Mouse (Mus musculus): Measurements from ENCODE around the gene Lrrc71.

Gene Lrrc71

DNA sequence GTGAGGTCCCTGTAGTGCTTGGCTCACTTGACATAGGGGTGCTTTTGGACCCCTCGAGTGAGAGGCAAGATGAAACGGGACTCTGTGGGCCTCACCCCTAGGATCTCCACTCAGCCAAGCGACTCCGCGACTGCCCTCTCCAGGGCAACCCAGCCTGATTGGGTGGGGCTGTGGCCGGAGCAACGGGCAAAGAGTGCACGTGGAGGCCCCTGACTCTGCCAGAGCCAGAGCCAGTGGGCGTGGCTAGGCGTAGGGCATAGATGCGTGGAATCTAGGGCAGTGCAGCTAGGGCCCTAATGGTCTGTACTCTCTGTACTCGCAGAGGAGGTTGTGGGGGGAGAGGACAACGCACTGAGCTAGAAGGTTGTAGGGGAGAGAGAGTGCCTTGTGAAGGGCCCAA is at the start of gene Lrrc71:
Gene Lrrc71, minus strand, starts transcription at position 195 of the 400 bp plus-strand sequence.
- no peak for DNase-seq

DNA sequence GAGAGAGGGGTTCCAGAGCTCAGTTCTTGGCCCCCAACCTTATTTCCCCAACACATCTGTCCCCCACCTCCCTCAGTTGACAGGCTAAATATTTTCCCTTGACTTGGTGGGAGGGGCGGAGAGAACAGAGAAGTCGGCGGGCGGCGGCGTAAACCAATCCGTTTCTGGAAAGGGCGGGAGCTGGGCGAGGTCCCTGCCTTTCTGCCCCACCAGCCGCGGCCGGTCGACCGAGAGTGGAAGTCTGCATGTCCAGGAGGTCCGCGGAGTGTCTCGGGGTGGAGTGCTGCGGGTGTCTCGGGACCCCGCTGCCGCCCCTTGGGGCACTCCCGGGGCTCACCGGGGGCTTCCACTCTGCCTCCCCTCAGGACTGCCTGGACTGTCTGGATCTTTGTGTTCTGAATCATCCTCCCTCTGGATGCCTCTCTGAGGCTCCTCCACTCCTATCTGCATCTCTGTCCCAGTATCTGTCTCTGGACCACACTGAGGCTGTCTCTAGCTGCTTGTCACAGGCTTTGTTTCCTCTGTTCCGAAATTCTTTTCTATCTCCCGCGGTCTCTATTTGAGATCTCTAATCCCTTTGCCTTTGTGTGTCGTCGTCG is 48.4 kb upstream of the Lrrc71 start, which contains the start of gene Insrr:
Gene Insrr, plus strand, starts transcription at position 216 of the 599 bp plus-strand sequence.
- no peak for DNase-seq

DNA sequence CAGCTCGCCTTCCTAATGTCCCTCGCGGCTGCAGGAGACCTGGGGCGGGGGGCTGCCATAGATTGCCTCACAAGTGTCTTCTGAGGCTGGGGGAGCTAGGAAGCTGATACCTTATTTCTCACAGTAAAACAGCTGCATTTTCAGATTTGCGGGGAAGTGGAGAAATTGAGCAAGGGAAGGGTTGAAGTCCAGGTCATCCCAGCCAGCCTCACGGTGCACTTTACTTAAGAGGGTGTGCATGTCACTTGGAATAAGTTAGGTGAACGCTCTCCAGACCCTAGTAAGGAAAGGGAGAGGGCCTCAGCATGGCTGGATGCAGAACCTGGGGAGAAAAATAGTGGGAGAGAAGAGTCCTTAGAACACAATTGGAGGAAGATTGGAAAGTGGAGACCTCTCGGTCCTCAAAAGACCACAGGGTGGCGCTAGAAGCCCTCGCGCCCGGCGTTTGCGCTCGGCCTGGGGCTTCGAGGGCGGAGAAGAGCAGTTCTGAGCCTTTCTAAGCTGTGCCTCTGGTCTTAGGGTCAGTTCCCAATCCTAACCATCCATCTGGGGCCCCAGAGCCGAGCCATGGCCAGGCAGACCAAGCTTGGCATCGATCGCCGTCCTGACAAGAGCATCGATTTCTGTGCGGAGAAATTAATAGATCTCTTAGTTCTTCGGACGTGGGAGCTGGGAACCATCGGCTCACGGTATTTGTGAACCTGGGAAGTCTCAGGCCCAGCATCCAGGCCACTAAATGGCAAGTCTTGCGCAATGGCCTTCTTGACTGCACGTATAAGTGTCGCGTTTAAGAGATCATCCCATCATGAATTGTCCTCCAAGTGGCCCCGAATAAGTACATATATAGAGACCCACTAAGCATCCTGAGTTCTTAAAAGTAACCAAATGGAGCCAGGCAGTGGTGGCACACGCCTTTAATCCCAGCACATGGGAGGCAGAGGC is 47.2 kb upstream of the Lrrc71 start:
- DNase-seq, result peak; percentile 20

DNA sequence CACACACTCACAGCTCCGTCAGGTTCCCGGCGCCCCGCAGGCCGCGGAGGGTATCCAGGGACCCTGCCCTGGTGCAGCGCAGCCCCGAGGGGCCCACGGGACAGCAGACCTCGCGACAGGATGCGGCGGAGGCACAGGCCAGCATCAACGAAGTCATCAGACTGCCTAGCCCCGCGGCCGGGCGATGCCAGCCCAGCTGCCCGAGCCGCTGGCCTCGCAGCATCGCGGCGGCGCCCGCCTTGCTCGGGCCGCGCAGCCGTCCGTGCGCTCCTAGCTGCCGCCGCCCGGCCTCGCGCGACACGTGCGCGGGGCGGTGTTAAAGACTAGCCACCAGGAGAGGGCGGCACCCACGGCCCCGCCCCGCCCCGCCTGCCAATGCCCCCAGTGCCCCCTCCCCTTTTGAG is 46.5 kb upstream of the Lrrc71 start, which contains the start of gene Ntrk1:
Gene Ntrk1, minus strand, starts transcription at position 241 of the 404 bp plus-strand sequence.
- no peak for DNase-seq

DNA sequence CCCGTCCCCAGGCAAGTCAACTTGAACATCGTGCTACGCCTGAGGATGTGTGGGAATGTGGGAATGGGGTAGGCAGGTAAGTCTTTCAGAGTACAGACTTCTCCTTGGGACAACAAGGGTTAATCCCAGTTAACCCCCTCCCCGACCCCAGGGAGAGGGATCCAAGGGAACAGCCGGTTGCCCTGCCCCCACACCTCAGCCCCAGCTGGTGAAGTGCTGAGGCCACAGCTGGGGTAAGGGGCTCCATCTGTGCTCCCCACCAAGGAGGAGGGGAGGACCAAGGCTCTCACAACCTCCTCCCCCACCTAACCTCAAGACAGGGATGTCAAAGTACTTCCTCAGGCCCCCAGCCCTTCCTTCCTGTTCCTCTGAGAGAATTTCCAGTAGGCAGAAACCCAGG is 41.3 kb upstream of the Lrrc71 start:
- DNase-seq, result no peak

DNA sequence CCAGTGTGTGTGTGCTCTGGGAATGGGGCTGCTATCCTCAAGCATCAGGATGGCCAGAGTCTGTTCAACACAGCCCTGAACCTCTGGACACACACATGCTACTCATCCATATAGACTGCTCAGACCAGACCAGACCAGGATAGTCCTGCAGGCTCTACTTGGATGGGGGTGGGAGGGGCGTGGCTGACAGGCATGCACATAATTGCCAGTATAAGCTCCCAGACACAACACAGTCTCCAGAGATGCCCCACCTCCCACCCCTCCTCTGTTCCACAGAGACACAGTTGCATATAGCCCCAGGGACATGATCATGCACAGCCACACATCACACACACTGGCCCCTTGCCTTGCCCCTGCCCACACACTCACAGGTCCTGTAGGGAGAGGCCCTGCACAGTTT is 40.8 kb upstream of the Lrrc71 start:
- no peak for DNase-seq

DNA sequence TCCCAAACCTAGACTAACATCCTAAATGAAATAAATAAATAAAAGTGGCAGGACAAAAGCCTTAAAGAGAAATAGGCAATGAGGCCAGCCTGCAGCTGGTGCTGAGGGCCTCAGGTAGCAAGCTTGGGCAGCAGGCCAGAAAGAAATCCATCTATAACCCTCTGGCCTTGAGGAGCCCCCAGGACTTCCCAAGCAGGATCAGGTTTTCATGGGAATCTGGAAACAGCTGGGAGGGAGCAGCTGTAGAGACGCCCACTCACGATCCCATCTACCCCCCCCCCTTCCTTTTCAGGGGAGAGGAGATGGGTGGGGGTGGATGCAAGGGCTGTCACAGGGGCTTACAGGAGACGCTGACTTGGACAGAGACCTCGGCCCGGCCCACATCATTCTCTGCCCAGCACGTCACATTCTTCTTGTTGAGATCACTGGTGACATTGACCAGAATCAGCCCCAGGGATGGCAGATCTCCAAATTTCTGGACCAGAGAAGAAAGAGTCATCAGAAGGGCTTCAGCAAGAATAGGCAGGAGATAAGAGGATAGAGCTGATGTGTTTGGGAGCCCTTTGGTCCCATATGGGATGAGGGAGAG is 37.3 kb upstream of the Lrrc71 start:
- DNase-seq, result no peak

DNA sequence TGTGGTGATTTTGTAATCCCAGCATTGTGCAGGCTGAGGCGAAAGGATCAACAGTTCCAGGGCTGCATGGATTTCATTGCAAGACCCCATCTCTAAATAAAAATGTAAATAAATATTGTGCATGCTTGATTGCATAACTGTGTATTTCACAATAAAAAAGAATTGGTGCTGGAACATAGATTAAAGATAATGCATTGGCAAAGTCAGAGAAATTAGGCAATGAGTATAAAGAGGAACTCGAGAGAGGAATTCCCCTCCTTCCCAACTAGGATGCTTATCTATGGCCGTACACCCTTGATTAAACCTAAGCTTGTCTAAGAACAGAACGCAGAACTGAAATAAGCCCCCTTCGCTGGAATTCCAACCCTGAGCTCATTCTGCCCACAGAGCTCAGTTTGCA is 36.7 kb upstream of the Lrrc71 start:
- DNase-seq, result no peak

DNA sequence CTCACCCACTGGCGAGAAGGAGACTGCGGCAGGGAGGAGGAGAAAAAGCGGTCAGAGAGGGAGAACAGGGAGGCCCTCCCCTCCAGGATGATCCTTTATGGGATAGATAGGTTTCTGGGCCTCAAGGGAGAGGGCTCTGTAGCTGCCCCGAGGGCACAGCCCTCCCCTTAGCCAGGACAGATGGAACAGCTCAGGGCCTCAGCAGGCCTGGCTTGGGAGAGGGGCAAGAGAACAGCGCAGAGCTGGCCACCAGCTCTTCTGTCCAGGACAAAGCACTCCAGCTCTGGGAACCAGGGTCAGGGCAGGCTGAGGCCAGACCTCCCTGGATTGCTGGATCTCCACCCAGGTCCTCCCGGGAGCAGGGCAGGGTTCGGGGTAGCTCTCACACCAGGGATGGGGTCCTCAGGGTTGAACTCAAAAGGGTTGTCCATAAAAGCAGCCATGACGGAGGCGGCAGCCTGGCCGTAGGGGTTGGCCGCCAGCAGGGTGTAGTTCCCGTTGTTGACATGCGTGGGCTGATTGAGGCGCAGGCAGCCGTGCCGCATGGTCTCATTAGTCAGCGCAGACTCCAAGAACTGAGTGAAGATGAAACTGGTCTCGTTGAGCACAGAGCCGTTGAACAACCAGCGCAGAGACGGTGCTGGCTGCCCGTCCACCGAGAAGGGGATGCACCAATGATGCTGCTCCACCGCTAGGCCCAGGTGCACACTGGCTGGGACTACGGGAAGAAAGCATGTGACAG is 35.0 kb upstream of the Lrrc71 start:
- DNase-seq, result no peak

DNA sequence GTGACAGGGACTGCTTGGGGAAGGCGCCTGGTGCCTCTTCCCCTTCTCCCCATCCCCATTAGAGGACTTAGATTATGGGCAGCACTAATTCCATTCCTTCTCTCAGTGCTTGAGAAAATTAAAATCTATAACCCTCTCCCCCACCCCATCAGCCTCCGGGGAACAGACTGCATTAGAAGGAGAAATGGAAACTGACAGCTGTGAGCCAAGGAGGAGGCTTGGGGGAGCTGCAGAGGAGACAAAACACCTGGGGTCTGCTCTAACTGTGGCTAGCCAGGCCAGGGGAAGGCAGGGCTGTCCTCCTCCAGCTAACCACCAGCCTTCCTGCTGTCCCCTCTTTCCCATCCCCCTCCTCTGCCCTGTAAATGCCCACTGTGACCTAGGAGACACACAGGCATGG is 30.7 kb upstream of the Lrrc71 start:
- no peak for DNase-seq

DNA sequence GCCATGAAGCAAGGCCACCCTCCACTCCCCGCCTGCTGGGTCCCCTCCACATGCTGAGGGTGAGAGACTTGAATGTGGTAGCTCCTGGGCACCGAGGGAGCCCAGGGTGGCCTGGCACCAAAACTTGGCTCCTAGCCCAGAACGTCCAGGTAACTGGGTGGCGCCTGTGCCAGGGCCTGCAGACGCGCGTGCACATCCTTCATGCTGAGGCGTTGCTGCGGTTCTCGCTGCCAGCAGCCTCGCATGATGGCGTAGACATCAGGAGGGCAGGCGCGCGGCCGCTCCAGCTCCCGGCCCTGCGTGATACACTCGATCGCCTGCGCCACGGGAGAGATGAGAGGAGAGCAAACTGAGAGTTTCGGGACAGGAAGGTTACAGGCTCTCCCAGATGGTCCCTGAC is 29.9 kb upstream of the Lrrc71 start:
- DNase-seq, result no peak

DNA sequence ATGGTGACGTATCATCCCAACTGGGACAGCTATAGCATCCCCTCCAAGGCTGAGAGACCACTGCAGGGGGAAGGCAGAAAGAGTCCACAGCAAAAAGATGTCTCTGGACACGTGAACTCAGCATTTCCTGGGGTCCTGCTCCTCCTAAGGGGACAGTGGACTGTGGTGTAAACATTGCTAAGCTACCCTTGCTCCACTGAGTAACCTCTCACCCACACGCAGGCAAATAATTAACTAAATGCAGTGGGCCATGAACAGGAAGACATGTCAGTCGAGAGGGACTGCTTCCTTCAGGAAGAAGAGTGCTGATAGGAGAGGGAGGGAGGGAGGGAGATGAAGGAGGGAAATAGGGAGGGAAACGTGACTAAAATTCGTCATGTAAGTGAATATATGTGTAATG is 22.7 kb upstream of the Lrrc71 start:
- no peak for DNase-seq

DNA sequence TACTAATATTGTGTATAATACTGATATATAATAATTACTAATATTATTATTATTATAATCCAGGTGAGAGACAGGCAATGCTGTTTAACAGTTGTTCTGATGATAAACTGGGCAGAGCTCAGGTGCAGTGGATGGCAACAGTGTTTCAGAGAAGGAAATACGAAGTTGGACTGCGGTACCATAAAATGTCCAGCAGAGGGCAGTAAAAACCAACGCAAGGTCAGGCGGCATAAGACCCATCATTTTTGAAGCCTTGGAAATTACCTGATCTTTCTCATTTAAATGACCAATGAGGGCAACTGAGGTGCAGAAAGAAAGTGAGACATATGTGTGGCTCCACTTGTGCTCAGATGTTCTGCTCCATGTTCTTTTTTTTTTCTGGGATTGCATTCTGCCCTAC is 21.9 kb upstream of the Lrrc71 start:
- DNase-seq, result no peak

DNA sequence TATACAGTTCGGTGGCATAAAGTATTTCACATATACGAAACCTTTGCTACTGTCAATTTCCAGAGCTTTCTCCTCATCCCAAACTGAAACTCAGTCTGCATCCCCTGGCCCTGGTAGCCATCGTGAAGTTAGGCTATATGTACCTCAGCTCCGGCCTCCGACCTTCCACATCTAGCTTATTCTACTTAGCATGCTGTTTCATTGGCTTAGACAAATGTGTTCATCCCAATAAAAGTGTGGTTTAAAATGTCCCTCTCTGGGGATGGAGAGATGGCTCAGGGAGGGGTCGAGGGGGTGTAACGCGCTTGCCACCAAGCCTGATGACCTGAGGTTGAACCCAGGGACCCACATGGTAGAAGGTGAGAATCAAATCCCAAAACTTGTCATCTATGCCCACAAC is 21.1 kb upstream of the Lrrc71 start:
- DNase-seq, result no peak

DNA sequence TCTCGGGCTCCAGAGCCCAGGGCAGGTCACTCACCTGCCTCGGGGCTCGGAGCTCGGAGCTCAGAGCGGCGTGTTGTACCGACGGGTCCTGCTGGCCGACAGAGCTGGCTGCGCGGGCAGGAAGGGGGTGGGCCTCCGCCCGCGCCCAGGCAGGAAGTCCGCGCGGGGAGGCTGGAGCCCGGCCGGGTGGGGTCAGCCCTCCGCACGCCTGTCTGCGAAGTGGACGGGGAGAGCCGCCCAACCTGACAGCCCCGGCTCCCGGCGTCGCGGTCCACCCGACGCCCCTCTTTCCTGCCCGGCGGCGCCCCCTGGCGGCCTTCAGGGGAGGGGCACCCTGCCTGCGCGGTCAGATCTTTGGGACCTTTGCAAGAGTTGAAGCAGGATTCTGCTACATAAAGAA is 20.4 kb upstream of the Lrrc71 start:
- DNase-seq, result no peak

DNA sequence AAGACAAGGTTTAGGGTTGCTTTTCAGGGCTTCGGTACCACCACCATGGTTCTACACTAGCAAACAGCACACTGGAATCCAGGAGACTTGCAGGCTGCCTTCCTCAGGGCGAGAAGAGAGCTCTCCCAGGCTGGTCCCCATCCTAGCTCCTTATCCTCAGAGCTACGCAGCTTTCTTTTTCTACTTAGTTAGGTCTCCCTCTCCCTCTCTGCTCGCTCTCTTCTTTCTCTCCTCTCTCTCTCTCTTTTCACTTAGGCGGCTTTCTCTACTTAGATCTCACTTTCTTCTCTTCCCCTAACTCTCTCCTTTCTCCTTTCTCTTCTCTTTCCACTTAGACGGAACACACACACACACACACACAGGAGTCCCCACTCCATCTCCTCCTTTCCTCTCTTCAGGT is 20.0 kb upstream of the Lrrc71 start:
- DNase-seq, result no peak

DNA sequence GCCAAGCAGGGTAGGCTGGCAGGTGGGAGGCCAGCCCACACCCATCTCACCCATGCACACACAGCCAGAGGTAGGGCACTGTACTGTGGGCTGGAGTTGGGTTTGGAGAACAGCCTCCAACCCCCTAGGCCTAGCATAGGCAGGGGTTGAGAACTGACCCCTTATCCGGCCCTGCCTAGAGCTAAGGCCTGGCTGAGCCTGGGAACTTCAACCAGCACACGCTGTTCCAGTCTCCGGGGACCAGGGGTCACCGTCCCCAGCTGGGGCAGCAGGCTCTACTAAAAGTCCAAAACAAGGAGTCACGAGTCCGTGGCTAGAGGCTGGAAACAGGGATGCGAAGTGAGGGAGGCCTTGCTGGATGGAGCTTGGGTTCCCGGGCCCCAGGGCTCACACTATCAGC is 19.3 kb upstream of the Lrrc71 start:
- DNase-seq, result no peak

DNA sequence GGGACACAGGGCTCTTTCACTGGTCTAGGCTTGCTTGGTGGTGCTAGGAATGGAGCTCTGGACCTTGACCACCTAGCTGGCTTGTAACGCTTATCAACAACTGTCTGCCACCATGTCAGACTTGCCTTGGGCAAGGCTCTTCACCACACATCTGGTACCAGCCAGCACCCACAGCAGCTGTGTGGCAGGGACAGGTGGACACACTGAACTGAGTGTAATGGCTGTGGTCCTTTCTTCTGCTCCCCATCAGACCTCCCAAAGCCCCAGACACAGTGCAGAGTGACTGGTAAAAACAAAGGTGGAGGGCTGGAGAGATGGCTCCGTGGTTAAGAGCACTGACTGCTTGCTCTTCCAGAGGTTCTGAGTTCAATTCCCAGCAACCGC is 17.9 kb upstream of the Lrrc71 start:
- DNase-seq, result no peak

DNA sequence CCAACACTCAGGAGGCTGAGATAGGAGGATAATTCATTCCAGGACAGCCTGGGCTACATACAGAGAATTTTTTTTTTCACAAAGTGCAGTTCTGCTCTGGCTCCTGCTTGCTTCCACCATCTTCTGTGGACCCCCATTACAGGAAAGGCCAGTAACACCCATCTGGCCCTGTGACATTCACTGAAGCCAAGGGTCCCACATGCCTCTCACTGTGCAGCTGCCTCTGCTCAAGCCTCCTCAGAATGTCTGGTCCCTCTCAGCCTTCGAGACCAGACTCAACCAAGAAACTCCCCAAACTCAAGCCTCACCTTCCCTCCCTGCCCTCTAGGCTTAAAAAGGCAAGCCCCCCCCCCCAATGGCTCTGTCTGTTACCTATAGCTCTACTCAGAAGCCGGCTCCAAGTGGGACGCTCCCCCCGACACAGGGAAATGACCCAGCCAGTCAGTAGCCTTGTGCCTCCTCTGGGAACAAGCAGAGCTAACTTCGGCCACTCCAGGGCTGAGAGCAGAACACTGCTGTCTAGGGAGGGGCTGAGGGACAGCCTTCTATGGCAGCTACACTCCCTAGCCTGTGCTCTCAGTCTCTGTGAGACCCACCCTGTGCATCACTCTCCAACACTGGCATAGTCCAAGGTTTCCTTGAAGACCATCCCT is 17.3 kb upstream of the Lrrc71 start:
- no peak for DNase-seq

DNA sequence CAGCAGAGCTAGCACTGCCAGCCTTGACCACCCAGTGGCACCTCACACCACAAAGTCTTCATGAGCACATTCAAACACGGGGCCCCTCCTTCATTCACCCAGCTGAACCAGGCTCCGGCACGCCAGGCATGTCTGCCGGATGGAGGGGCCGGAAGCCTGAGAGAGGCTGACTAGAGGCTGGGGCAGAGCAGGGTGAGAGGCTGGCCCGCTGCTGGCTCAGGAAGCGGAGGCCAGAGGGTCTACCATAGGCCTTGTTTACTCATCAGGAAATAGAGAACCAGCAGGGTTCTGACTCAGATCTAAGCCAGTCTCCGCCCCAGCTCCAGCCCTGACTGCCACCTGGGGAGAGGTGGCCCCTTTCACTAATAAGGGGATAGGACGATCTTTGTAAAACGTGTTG is 16.7 kb upstream of the Lrrc71 start:
- DNase-seq, result no peak

DNA sequence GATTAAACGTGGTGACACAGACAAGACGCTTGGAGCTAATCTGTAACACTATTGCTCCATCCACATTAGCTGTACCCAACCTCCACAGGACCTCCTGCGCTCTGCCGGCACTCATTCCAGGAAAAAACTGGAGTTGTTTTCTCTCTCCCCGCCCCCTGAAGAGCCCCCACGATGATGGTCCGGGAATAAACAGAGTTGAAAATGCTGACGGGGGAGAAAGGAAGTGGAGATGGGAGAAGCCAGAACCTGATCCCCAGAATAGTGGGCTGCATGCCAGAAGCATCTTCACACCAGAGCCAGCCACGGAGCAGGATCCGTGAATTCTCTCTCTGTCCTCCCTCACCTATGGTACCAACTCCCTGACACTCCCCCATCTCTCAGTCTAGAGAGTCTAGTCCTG is 16.1 kb upstream of the Lrrc71 start:
- DNase-seq, result no peak

DNA sequence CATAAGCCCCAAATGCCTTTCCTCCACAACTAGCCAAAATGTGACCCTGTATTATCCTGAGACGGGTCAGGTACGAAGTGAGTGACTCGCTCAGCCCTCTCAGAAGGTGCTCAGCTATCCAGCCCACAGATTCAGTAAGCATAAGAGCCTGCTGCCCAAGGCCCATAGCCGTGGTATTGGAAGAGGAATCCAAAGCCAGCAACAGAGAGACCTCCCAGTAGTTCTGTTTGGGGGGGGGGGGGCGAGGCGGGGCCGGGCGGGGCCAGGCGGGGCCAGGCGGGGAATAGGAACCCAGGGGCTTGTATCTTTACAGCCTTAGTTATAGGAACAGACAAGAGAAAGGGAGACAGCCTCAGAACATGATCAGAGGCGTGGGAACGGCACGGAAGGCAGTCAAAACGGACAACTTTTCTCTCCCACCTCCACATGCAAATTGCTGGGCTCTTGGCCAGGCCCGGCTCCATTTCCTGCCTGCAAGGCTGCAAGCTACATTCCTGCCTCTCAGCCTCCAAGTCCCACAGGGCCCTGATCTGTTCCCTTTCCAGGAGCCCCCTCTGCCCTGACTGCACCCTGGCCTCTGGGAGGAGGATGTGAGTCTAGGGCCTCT is 15.4 kb upstream of the Lrrc71 start:
- DNase-seq, result no peak

All from cerebellum, adult 11-12 months (tissue).